Mouse (Mus musculus) fat pad, adult 2 months (tissue): ENCODE measurements at regions not wholly inside any gene's neighbourhood (a gene's known extent, or its start where the extent isn't known, plus 50 kb on each side); places are given as distances from the start of the nearest gene placed in this dataset.
"Not testable (repeated sequence)": the region's sequence is repeated elsewhere in the genome, so short reads cannot be mapped to it uniquely, and the experiment has no call there.

ENCODE experiments used
- DNase-seq: peaks from one replicate; pipeline ENCODE4 v3.0.0-alpha.2; 2011; ENCODE audit warnings: low read depth, low spot score; ENCODE audit errors: extremely low read depth

DNA sequence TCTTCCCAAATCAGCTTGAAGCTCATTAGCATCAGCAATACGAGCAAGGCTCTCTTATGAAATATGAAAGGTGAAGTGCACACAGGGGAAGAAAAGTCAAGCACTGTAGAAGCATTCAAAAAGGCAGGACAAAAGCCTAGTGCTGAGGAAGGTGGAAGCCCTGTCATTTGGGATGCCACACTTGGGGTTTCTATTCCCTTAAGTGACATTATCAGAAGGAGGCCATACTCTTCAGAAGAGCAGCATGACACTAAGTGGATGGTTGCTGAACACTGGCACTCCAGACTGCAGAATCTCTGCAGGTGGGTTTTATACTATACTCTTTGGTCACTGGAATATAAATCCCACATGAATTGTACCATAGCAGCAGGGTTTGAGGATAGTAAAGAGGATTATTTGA is 120.4 kb upstream of the Pcsk1 start:
- DNase-seq: no peak

DNA sequence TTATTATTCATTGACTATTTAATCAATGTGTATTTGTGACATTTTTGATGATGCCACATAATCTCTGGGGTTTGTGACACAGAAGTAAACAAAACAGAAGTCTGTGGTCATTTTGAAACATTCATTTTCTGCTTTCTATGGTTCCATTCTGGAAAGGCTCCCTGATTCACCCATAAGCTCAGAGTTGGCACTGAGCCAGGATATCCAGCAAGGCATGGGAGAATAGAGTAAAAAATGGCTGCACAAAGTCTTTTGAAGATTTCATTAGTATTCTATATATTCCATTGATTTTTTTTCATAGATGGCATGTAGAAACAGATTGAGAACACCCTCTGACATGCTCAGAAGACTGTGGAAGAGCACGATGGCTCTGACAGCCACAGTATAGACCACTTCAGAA is 133.8 kb upstream of the Pcsk1 start:
- DNase-seq: no peak

DNA sequence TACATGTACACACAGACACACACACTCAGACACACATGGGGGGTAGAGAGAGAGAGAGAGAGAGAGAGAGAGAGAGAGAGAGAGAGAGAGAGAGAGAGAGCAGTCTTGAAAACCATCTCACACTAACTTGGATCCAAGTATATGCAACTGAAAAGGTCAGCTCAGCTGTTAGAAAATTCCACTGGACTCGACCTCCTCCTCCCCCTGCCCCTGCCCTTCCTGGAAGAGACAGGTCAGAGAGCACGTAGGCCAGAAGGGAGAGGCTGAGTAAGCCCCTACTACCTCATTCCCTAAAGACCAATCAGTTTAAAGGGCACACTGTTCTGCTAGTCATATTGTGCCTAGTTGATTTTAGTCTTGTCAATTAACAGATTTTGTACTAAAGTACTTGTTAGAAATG is 105.0 kb upstream of the Cast start:
- not testable (repeated sequence) for DNase-seq

DNA sequence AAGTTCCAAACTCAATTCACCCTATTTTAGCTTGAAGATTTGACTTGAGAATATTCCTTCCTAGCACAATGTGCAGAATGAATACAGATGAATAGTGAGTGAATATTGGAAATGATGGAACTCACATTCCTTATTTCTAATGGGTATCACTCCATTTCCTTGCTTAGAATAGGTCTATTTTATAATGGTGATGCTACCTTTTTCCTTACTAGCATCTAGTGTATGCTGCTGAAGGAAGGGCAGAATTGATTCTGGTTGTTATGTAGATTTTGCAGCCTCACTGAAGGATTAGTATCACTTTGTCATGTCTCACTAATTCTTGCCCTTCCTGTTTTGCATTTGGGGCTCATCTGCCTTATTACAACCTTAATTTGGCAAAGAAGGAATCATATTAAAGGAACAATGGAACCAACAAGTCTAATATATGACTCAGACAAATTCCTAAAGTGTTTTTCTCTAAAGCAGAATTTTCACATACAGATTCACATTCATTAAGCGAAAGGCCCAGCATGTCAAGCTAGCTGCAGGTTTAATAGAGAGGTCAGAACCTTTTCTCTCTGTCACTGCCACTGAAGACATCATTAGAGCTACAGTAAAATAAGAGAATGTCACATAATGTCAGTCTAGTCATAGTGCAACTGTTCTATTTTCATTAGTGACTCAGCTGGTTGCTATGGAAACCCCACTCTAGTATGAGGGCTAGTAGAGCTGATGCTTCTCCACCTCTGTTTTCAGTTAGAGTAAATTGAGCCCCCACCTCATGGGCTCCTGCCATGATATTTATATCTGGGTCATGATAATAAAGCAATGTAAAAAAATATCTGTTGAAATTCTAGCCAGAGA is 94.8 kb upstream of the Cast start:
- DNase-seq: no peak

DNA sequence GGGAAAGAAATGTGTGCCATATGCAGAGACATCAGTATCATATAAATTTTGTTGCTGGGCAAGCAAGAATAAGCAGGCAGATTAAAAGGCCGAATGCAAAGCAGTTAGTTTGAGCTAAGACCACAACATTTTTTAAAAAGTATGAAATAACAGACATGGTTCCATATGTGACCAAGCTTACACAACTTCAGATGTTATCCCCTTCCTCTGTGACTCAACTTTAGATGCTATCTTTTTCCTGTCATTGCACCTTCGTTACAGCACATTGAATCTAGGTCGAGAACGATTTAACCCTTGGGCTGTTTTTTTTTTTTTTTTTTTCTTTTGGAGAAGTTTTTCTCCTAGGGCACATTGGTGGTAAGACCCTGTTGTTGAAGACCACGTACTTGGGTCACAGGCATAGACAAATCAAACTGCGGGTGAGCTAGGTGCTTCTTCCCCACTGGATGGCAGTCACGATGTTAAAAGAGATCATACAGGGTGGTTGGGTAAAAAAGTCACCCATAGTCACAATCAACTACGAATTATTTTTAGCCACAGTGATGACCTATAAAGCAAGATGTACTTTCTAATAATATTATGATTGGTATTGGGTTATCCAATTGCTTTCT is 81.4 kb upstream of the Cast start:
- peak; percentile 2 for DNase-seq

DNA sequence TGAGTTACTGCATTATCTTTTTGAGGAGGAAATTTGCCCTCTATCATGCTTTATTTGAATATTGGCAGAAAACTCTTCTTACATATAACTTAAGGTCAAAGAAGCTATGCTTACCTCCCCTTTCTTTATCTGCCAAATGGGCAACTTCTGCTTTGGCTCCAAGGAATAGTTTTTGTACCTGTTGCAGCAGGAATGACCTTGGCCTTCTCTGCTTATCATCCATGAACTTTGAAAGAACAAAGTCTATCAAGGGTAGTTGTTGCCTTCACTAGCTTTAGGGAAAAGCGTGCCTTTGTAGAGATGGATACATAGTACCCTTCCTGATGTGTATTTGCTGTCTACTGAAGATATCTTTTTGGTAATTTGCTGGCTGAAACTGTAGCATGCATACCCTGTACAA is 59.1 kb upstream of the Cast start:
- DNase-seq: no peak

DNA sequence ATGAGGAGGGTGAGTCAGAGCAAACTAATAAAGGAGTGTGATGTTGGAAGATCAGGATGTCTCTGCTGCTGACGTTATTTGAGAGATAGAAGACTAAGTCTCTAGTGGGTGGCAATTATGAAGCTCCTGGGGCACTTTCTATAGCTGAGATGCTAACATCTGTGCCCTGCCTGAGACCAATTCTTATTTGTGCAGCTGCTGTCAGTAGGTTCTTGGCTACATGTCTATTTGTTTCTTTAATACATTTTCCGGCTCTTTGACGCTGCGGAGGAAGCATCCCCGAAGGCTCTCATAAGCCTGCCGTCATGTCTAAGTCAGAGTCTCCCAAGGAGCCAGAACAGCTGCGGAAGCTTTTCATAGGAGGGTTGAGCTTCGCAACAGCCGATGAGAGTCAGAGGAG is 55.4 kb upstream of the Cast start:
- DNase-seq: no peak

DNA sequence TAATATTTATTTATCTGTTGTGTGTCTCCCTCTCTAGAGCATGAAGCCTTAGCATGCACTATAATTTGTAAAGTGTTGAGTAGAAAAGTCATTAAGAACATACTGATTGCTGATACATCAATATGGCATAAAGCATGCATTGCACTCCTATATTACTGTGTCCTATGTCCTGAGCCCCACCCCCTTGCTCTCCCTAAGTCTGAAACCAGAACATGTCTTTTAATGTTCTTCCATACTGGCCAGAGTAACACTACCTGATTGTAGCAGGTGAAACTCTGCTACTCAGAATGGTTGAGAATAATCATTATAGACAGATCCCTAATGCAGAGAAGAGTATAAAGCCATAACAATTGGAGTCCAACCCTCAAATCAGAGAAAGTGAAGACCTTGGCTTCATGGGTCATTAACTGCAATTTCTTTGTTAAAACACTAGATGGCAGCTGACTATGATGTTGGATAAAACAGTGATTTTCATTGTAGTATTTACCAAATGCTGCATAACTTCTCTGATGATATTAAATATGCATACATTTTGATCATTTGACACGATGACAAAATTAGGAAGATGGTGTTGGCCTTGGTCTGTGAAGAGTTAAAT is 52.9 kb upstream of the Cast start:
- no peak for DNase-seq
